Mouse (Mus musculus) kidney, postnatal 0 days (tissue): ENCODE measurements at regions not wholly inside any gene's neighbourhood (a gene's known extent, or its start where the extent isn't known, plus 50 kb on each side); places are given as distances from the start of the nearest gene placed in this dataset.

Source experiments
- ATAC-seq: fragments of 200-750 bp; cut with Nextera tagmentation; replicated peaks from 2 replicates; pipeline ENCODE4 v1.8.0; 2017; ENCODE audit warnings: low read depth, moderate number of reproducible peaks, moderate TSS enrichment, moderate library complexity; ENCODE audit not compliant: low FRiP score
- DNase-seq: peaks from one replicate; pipeline ENCODE4 v3.0.0-alpha.2; 2016; ENCODE audit warnings: low spot score
- H3K27ac ChIP-seq: fragments of 300-500 bp; sonication (generic); 2 replicates; pipeline ENCODE4 v1.5.1; 2014; ENCODE audit warnings: mild to moderate bottlenecking
- H3K27me3 ChIP-seq: fragments of 300-500 bp; sonication (generic); 2 replicates; pipeline ENCODE4 v1.6.1; 2014; ENCODE audit warnings: low read length, mixed read lengths; ENCODE audit not compliant: insufficient read depth
- H3K36me3 ChIP-seq: fragments of 300-500 bp; sonication (generic); 2 replicates; pipeline ENCODE4 v1.6.1; 2014; ENCODE audit warnings: low read length, mixed read lengths; ENCODE audit not compliant: insufficient read depth
- H3K4me1 ChIP-seq: fragments of 300-500 bp; sonication (generic); replicated peaks from 2 replicates; pipeline ENCODE4 v1.6.1; 2014; ENCODE audit warnings: antibody characterized with exemption, low read length, mixed read lengths; ENCODE audit not compliant: insufficient read depth
- H3K4me2 ChIP-seq: fragments of 300-500 bp; sonication (generic); 2 replicates; pipeline ENCODE4 v1.6.1; 2014; ENCODE audit warnings: mild to moderate bottlenecking, low read length, moderate library complexity, mixed read lengths
- H3K4me3 ChIP-seq: fragments of 300-500 bp; sonication (generic); replicated peaks from 2 replicates; pipeline ENCODE4 v1.5.1; 2014; ENCODE audit warnings: low read depth, low read length
- H3K9ac ChIP-seq: fragments of 300-500 bp; sonication (generic); 2 replicates; pipeline ENCODE4 v1.6.1; 2014; ENCODE audit warnings: low read depth, low read length
- H3K9me3 ChIP-seq: fragments of 300-500 bp; sonication (generic); replicated peaks from 2 replicates; pipeline ENCODE4 v1.6.1; 2016; ENCODE audit warnings: low read length, inconsistent platforms, mixed read lengths
- CTCF ChIP-seq: IDR thresholded peaks from 2 replicates; pipeline ENCODE4 v1.5.1; 2016; ENCODE audit warnings: antibody characterized with exemption, low read depth, mild to moderate bottlenecking, moderate library complexity
- WGBS: fragments of 180-500 bp; shearing (Covaris S2); extraction: QIAGEN DNeasy Blood & Tissue Kit; methylation state at CpG from one replicate; pipeline ENCODE4 v1.1.7; 2014; 5-methylcytosine and 5-hydroxymethylcytosine counted together

DNA sequence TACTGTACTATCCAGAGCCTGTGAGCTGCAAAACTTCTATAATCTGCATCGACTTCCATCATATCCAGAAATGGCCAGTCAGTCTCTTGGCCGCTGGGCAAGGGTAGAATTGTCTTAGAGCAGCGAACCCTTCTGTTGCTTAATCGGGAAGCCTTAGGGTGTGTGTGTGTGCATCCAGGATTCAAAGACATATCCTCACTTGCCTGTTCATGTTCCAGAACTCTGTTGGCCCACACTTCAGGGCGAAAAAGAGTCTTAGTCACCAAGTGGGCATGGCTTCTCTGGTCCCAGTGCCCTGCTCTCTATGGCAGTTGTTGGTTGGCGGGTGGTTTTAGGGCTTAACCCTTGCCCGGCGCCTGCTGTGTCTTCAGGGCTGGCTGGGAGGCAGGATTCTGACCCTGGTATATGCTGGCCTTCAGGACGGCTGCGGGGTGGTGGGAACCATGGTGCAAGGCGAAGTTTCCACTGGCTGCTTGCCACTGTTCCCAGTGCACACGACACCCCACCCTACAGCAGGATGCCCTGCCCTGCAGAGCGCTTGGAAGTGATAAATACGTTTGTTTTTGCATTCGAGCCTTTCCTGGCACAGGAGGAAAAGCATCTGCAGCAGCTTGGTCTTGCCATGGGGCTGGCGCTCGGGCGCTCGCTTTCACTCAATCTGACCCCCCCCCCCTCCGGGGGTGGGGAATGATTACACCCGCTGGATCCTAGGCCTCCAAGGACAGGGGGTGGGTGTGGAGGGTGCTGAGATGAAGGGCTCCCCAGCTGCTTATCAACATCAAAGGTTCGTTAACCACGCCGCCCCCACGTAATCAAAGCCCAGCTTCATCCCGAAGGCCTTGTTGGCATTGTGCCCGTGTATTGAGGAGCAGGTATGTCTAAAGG is 54.9 kb upstream of the Itga6 start:
- Histone ChIP-seq H3K9me3 (no peaks in the 10 kb centered on the region), H3K4me2 (peak overlapping the region; percentile 39), H3K36me3 (no peaks in the 10 kb centered on the region), H3K27ac (no peak overlapping the region), H3K4me3 (no peak overlapping the region), H3K27me3 (no peaks in the 10 kb centered on the region), H3K4me1 (peaks cover 4% of the 10 kb centered on the region; the same call in 1 of the 2 replicates), H3K9ac (peak overlapping the region; percentile 13; the same call in 1 of the 2 replicates)
- DNase-seq (peak; percentile 52), ATAC-seq (peak; percentile 46; the same call in 1 of the 2 replicates)
- WGBS, result 37% methylated on average over 27 of the region's 27 CpGs
- TF ChIP-seq CTCF, result no peak

DNA sequence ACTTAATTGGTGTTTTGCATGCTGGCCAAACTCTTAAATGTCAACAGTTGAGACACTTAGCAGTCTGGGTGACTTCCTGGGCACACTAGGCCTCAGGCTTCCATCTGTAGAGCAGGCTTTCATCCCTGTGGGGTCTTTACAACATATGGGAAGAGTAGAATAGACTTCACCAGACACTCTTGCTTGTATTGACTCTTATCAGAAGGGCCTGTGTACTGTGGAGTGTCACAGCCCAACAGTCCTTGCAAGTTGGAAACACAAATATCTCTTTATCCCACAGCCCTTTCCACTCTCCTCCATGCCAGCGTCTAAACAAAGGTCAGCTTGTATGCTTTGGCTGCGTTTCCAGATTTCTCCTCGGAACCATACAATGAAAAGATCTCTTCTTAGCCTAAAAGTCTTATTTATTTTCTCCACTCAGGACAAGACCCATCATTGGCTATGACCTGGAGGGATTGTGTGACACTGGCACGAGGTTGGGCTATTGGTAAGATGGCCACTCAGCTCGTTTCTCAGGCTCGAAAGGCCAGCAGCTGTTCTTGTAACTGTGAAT is 50.6 kb upstream of the Itga6 start:
- ATAC-seq (no peak), DNase-seq (no peak)
- WGBS, result 64% methylated on average over 6 of the region's 6 CpGs
- H3K4me2 ChIP-seq, result no peak overlapping the region
- TF ChIP-seq CTCF, result no peak
- H3K9ac ChIP-seq, result no peak overlapping the region
- H3K9me3 ChIP-seq, result no peaks in the 10 kb centered on the region
- no peaks in the 10 kb centered on the region for H3K27me3 ChIP-seq
- no peak overlapping the region for H3K4me3 ChIP-seq
- H3K36me3 ChIP-seq, result no peaks in the 10 kb centered on the region
- H3K27ac ChIP-seq, result no peak overlapping the region
- H3K4me1 ChIP-seq, result peaks cover 4% of the 10 kb centered on the region; the same call in 1 of the 2 replicates
